Mouse (Mus musculus) C2C12 (cell line): ENCODE data around the gene Gm11549.

Source experiments
- CEBPB ChIP-seq: IDR thresholded peaks from one replicate; pipeline ENCODE4 v1.6.1; 2011; ENCODE audit warnings: low read depth, mild to moderate bottlenecking, control low read depth, moderate library complexity
- CTCF ChIP-seq: IDR thresholded peaks from one replicate; pipeline ENCODE4 v1.5.1; 2011; ENCODE audit not compliant: control insufficient read depth, insufficient read depth, insufficient read length
- MAX ChIP-seq: IDR thresholded peaks from one replicate; pipeline ENCODE4 v1.6.1; 2011; ENCODE audit warnings: mild to moderate bottlenecking, control low read depth
- MYOG ChIP-seq: IDR thresholded peaks from one replicate; pipeline ENCODE4 v1.6.1; 2011; ENCODE audit not compliant: control insufficient read depth, insufficient read length; ENCODE audit errors: extremely low read depth
- USF1 ChIP-seq: IDR thresholded peaks from one replicate; pipeline ENCODE4 v1.6.1; 2011; ENCODE audit warnings: low read depth, mild to moderate bottlenecking, control low read depth, moderate library complexity

- TF ChIP-seq CTCF, result no peak
- no peak for TF ChIP-seq USF1
- no peak for TF ChIP-seq CEBPB
- no peak for TF ChIP-seq MYOG
- TF ChIP-seq MAX, result no peak
Measured at GRCm38 (mm10) chr3:36537701-36538470, 16.3 kb upstream of the Gm11549 start.
